16 mouse cellular contexts compared by ENCODE assay signal in the genomic region with DNA sequence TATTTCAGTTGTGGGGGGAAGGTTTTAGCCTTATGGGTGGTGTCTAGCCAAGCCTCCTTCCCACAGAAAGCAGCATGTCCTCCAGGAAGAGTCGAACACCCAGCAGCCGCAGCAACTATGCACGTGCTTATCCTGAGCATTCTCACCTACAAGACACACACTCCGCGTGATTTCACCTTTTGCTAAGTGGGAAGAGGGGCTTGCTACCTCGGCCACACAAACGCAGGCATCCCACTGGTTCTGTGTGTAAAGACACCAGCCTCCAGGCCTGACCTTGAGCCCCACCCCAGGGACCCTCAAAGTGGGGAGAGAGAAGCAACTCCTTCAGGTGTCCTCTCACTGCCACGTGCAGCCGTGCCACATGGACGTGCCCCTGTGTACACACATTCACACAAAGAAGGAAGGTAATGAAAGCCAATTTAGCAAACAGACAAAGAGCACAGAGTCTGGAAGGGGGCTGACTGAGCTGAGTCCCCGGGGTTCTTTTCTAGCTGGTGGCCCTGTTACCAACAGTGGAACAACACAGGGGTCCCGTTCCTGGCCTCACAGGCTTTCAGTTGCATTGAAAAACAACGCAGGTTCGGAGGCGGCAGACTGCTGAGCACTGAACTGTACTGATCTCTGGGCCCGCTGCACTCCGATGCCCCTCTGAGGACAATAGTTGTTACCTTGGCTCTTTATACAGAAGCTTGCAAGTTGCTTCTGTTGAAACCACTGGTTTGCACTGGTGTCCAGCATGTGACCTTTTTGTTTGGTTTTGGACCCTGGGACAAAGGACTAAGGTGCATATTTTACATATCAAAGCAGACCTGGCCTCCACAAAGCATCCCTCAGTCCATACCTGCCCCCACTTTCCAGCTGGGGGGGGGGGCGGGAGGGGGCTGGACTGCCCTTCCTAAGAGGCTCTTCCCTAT. TPM values are rescaled to one million over a fixed set of nuclear protein-coding genes. Genes with fewer than 3 reads are reported as not detected.
DNase-seq lines count a peak whose midpoint lies in the region; ATAC-seq and TF ChIP-seq lines count a peak whose summit lies in the region.
"Had no signal": no experiment of that assay in that cellular context is flagged by ENCODE, and none has a peak within 500 bp of the region (broad histone marks: within the 10 kb centered on the region; RNA-seq: fewer than 3 reads in every experiment).

No protein-coding gene starts in this region.

- peaks cover 83% of the 10 kb centered on the region for H3K27me3 ChIP-seq in forebrain, embryonic 10.5 days (ENCODE audit: poor library complexity, severe bottlenecking)
- H3K27me3 ChIP-seq in forebrain, embryonic 12.5 days: peaks cover 68% of the 10 kb centered on the region
- no peaks in the 10 kb centered on the region for H3K27me3 ChIP-seq in kidney, postnatal 0 days (ENCODE audit: insufficient read depth, low read length)
- 0 out of 2 replicates have a peak, but pooled peaks cover 3% of the 10 kb centered on the region for H3K27me3 ChIP-seq in kidney, embryonic 14.5 days (ENCODE audit: control insufficient read depth, insufficient read depth, low read length)
- peaks cover 16% of the 10 kb centered on the region; the same call in 1 of the 2 replicates for H3K27me3 ChIP-seq in forebrain, embryonic 15.5 days
- H3K27me3 ChIP-seq in stomach, embryonic 14.5 days (ENCODE audit: control insufficient read depth, insufficient read depth, low read length): no peaks in the 10 kb centered on the region
- H3K27me3 ChIP-seq: neural tube, embryonic 12.5 days had no signal

- H3K27ac ChIP-seq in forebrain, embryonic 10.5 days: peak overlapping the region; percentile 74; the same call in 1 of the 2 replicates
- no peak overlapping the region for H3K27ac ChIP-seq in forebrain, embryonic 12.5 days
- peak overlapping the region; percentile 54; the same call in 1 of the 2 replicates for H3K27ac ChIP-seq in kidney, postnatal 0 days
- no peak overlapping the region for H3K27ac ChIP-seq in kidney, embryonic 14.5 days (ENCODE audit: low read depth, low read length)
- H3K27ac ChIP-seq in forebrain, embryonic 15.5 days (replicated peaks): no peak overlapping the region
- peak overlapping the region; percentile 61; the same call in 1 of the 2 replicates for H3K27ac ChIP-seq in stomach, embryonic 14.5 days (ENCODE audit: low read length)
- H3K27ac ChIP-seq: neural tube, embryonic 12.5 days had no signal

- ATAC-seq in forebrain, embryonic 12.5 days (ENCODE audit: low FRiP score): no peak
- peak; percentile 27; the same call in 1 of the 2 replicates for ATAC-seq in kidney, postnatal 0 days (replicated peaks; ENCODE audit: low FRiP score, low read depth)
- no peak for ATAC-seq in kidney, embryonic 14.5 days (ENCODE audit: low FRiP score, low TSS enrichment)
- peak; percentile 38 for ATAC-seq in forebrain, embryonic 15.5 days (replicated peaks)
- no peak for ATAC-seq in stomach, embryonic 14.5 days (ENCODE audit: insufficient number of reproducible peaks, insufficient read depth, low FRiP score, low read depth)

- no peak overlapping the region; the same call in 1 of the 2 replicates for H3K9ac ChIP-seq in forebrain, embryonic 12.5 days
- no peak overlapping the region for H3K9ac ChIP-seq in kidney, postnatal 0 days (ENCODE audit: low read depth, low read length)
- H3K9ac ChIP-seq in kidney, embryonic 14.5 days (ENCODE audit: low read depth, low read length): no peak overlapping the region
- H3K9ac ChIP-seq in forebrain, embryonic 15.5 days (replicated peaks): no peak overlapping the region
- no peak overlapping the region for H3K9ac ChIP-seq in stomach, embryonic 14.5 days (replicated peaks; ENCODE audit: low read depth, low read length)
- H3K9ac ChIP-seq: neural tube, embryonic 12.5 days had no signal

- peaks cover 61% of the 10 kb centered on the region for H3K4me1 ChIP-seq in forebrain, embryonic 10.5 days
- peaks cover 19% of the 10 kb centered on the region for H3K4me1 ChIP-seq in forebrain, embryonic 12.5 days
- H3K4me1 ChIP-seq in kidney, postnatal 0 days (replicated peaks; ENCODE audit: insufficient read depth, low read length): peaks cover 34% of the 10 kb centered on the region
- peaks cover 14% of the 10 kb centered on the region for H3K4me1 ChIP-seq in kidney, embryonic 14.5 days (ENCODE audit: control insufficient read depth, insufficient read depth, low read length)
- H3K4me1 ChIP-seq in forebrain, embryonic 15.5 days: peaks cover 11% of the 10 kb centered on the region; the same call in 1 of the 2 replicates
- H3K4me1 ChIP-seq in stomach, embryonic 14.5 days (ENCODE audit: control insufficient read depth, insufficient read depth, low read length): peaks cover 38% of the 10 kb centered on the region

- 22% methylated on average over 18 of the region's 18 CpGs for WGBS in forebrain, embryonic 10.5 days
- whole genome bisulfite sequencing in forebrain, embryonic 12.5 days: 14% methylated on average over 18 of the region's 18 CpGs
- 53% methylated on average over 18 of the region's 18 CpGs for WGBS in kidney, postnatal 0 days
- 38% methylated on average over 18 of the region's 18 CpGs for WGBS in kidney, embryonic 14.5 days
- WGBS in forebrain, embryonic 15.5 days: 19% methylated on average over 18 of the region's 18 CpGs
- WGBS in stomach, embryonic 14.5 days: 40% methylated on average over 18 of the region's 18 CpGs

- no peaks in the 10 kb centered on the region for H3K36me3 ChIP-seq in forebrain, embryonic 10.5 days (replicated peaks)
- no peaks in the 10 kb centered on the region for H3K36me3 ChIP-seq in forebrain, embryonic 12.5 days (replicated peaks)
- no peaks in the 10 kb centered on the region for H3K36me3 ChIP-seq in kidney, postnatal 0 days (ENCODE audit: insufficient read depth, low read length)
- H3K36me3 ChIP-seq in kidney, embryonic 14.5 days (ENCODE audit: control insufficient read depth, insufficient read depth, low read length): no peaks in the 10 kb centered on the region
- no peaks in the 10 kb centered on the region for H3K36me3 ChIP-seq in forebrain, embryonic 15.5 days
- H3K36me3 ChIP-seq in stomach, embryonic 14.5 days (ENCODE audit: control insufficient read depth, insufficient read depth, low read length): no peaks in the 10 kb centered on the region
- H3K36me3 ChIP-seq: neural tube, embryonic 12.5 days had no signal

- TF ChIP-seq CTCF in kidney, postnatal 0 days (IDR thresholded peaks at IDR 0.05; ENCODE audit: low read depth): no peak

- H3K4me3 ChIP-seq in forebrain, embryonic 10.5 days: no peak overlapping the region
- no peak overlapping the region for H3K4me3 ChIP-seq in forebrain, embryonic 12.5 days (replicated peaks)
- no peak overlapping the region for H3K4me3 ChIP-seq in kidney, postnatal 0 days (replicated peaks; ENCODE audit: low read depth, low read length)
- no peak overlapping the region for H3K4me3 ChIP-seq in kidney, embryonic 14.5 days (ENCODE audit: low read length)
- H3K4me3 ChIP-seq in forebrain, embryonic 15.5 days: no peak overlapping the region
- no peak overlapping the region for H3K4me3 ChIP-seq in stomach, embryonic 14.5 days (ENCODE audit: low read depth, low read length)
- H3K4me3 ChIP-seq: megakaryocyte, embryonic 14.5 days; neural tube, embryonic 12.5 days had no signal

- no peaks in the 10 kb centered on the region for H3K9me3 ChIP-seq in forebrain, embryonic 10.5 days
- no peaks in the 10 kb centered on the region for H3K9me3 ChIP-seq in forebrain, embryonic 12.5 days
- H3K9me3 ChIP-seq in kidney, postnatal 0 days (replicated peaks; ENCODE audit: low read length): no peaks in the 10 kb centered on the region
- no peaks in the 10 kb centered on the region for H3K9me3 ChIP-seq in kidney, embryonic 14.5 days (ENCODE audit: control insufficient read depth, low read length)
- H3K9me3 ChIP-seq in forebrain, embryonic 15.5 days: no peaks in the 10 kb centered on the region
- no peaks in the 10 kb centered on the region for H3K9me3 ChIP-seq in stomach, embryonic 14.5 days (ENCODE audit: control insufficient read depth, low read depth, low read length)
- H3K9me3 ChIP-seq: megakaryocyte, embryonic 14.5 days; neural tube, embryonic 12.5 days had no signal

- DNase-seq in forebrain, embryonic 10.5 days (ENCODE audit: extremely low spot score, low spot score): no peak
- DNase-seq in kidney, postnatal 0 days (ENCODE audit: low spot score): no peak
- DNase-seq in ovary, adult 18-20 months (ENCODE audit: low spot score): no peak
- DNase-seq in gastrocnemius, adult 18-20 months (ENCODE audit: low spot score): no peak
- DNase-seq: adrenal gland, postnatal 10 days; cerebellum, adult 11 months; embryo, embryonic 11 days; layer of hippocampus, postnatal 36 days; lung, adult 18-20 months had no signal

- no peak overlapping the region for H3K4me2 ChIP-seq in forebrain, embryonic 12.5 days
- H3K4me2 ChIP-seq in kidney, postnatal 0 days (ENCODE audit: low read length): no peak overlapping the region
- no peak overlapping the region for H3K4me2 ChIP-seq in kidney, embryonic 14.5 days (replicated peaks; ENCODE audit: low read depth, low read length)
- no peak overlapping the region for H3K4me2 ChIP-seq in forebrain, embryonic 15.5 days (replicated peaks)
- no peak overlapping the region for H3K4me2 ChIP-seq in stomach, embryonic 14.5 days (replicated peaks; ENCODE audit: low read depth, low read length)
- H3K4me2 ChIP-seq: heart, embryonic 11.5 days; neural tube, embryonic 12.5 days had no signal

RNA-seq across cellular contexts. Expression of gene Tmem51, which starts 14.9 kb away (rescaled TPM):
- 6.6 and 6.7 TPM in 2 replicates for polyA plus RNA-seq in forebrain, embryonic 10.5 days (2016; fragmentation: Nextera tagmentation; extraction: Ambion mirVana)
- 4.8 and 6.0 TPM in 2 replicates for polyA plus RNA-seq in forebrain, embryonic 12.5 days (2016; fragmentation: Nextera tagmentation; extraction: Ambion mirVana)
- polyA plus RNA-seq in kidney, postnatal 0 days (2015; fragmentation: Nextera tagmentation; extraction: Ambion mirVana): 53.8 and 56.8 TPM in 2 replicates
- polyA plus RNA-seq in kidney, embryonic 14.5 days (2014; fragmentation: Nextera tagmentation; extraction: Ambion mirVana): 16.7 and 23.0 TPM in 2 replicates
- 6.5 and 6.6 TPM in 2 replicates for polyA plus RNA-seq in forebrain, embryonic 15.5 days (2015; fragmentation: Nextera tagmentation; extraction: Ambion mirVana)
- polyA plus RNA-seq in stomach, embryonic 14.5 days (2014; fragmentation: Nextera tagmentation; extraction: Ambion mirVana): 43.2 and 48.5 TPM in 2 replicates
- total RNA-seq in gastrocnemius, adult 18-20 months (2021): under 1 TPM; 0.48 to 0.88 TPM

RNA-seq across cellular contexts. Expression of gene Fhad1, which starts 54.3 kb away (rescaled TPM):
- 0.39 and 0.50 TPM in 2 replicates for polyA plus RNA-seq in forebrain, embryonic 10.5 days (2016; fragmentation: Nextera tagmentation; extraction: Ambion mirVana)
- 1.1 and 1.6 TPM in 2 replicates for polyA plus RNA-seq in forebrain, embryonic 12.5 days (2016; fragmentation: Nextera tagmentation; extraction: Ambion mirVana)
- polyA plus RNA-seq in kidney, postnatal 0 days (2015; fragmentation: Nextera tagmentation; extraction: Ambion mirVana): 0.32 and 0.50 TPM in 2 replicates
- polyA plus RNA-seq in kidney, embryonic 14.5 days (2014; fragmentation: Nextera tagmentation; extraction: Ambion mirVana): 0.15 and 0.60 TPM in 2 replicates
- polyA plus RNA-seq in forebrain, embryonic 15.5 days (2015; fragmentation: Nextera tagmentation; extraction: Ambion mirVana): 1.5 and 3.7 TPM in 2 replicates
- 0.78 and 2.5 TPM in 2 replicates for polyA plus RNA-seq in stomach, embryonic 14.5 days (2014; fragmentation: Nextera tagmentation; extraction: Ambion mirVana)
- total RNA-seq in gastrocnemius, adult 18-20 months (2021): not detected

Comparison
In these comparisons a context has a peak if more than half of its experiments do, and no peak if none do; other contexts are left out.
1. H3K27ac ChIP-seq: peak in forebrain, embryonic 10.5 days (single experiment), kidney, postnatal 0 days (single experiment) and stomach, embryonic 14.5 days (single experiment); none in forebrain, embryonic 12.5 days (single experiment), kidney, embryonic 14.5 days (single experiment) and forebrain, embryonic 15.5 days (single experiment).
2. ATAC-seq: peak in kidney, postnatal 0 days (single experiment) and forebrain, embryonic 15.5 days (single experiment); none in forebrain, embryonic 12.5 days (single experiment), kidney, embryonic 14.5 days (single experiment) and stomach, embryonic 14.5 days (single experiment).